Mouse (Mus musculus): ENCODE results near the gene Phykpl. TPM values are rescaled to one million over a fixed set of nuclear protein-coding genes. Genes with fewer than 3 reads are reported as not detected.
"Not testable (repeated sequence)": the region's sequence is repeated elsewhere in the genome, so short reads cannot be mapped to it uniquely, and the experiment has no call there.

Gene Phykpl
- polyA plus RNA-seq, 2 experiments = 10.1 to 10.7 TPM

DNA sequence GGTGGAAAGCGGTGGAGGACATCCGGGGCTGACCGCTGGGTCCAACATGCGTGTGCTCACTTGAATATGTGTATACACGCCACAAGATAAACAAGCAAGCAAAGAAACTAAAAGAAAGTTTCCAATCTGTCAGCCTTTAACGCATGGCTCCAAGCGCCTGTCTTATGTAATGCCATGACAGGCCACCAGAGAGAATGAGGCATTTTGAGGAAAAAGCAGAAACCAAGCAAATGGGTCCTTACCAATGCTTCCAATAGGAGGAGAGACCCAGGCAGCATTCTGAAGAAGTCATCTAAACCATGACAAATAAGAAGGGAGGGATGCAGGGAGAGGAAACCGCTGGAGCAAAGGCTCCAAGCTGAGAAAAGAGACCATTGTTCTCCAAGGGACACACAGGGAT lies 29.7 kb downstream of the Phykpl start:
- whole genome bisulfite sequencing (ENCODE audit: insufficient replicate concordance) = 76% methylated on average over 8 of the region's 8 CpGs
- Histone ChIP-seq H3K27ac (no peak overlapping the region), H3K4me2 (ENCODE audit: low read depth) (no peak overlapping the region), H3K9ac (replicated peaks) (no peak overlapping the region), H3K9me3 (ENCODE audit: control insufficient read depth, low read length) (no peaks in the 10 kb centered on the region), H3K27me3 (ENCODE audit: control insufficient read depth, insufficient read depth, low read length) (no peaks in the 10 kb centered on the region), H3K4me3 (ENCODE audit: insufficient read depth in 1 of 2, low read depth in 2 of 2, low read length in 2 of 2) (no peak overlapping the region), H3K36me3 (replicated peaks; ENCODE audit: control insufficient read depth, insufficient read depth, low read depth) (no peaks in the 10 kb centered on the region), H3K4me1 (replicated peaks; ENCODE audit: control insufficient read depth in 2 of 2, insufficient read depth in 2 of 2, low read length in 1 of 2) (peaks cover 13 to 21% of the 10 kb centered on the region in 2 experiments)
- ATAC-seq (ENCODE audit: insufficient read depth) (no peak), DNase-seq (ENCODE audit: low read depth in 3 of 3, low spot score in 3 of 3) (no peak)
- TF ChIP-seq CTCF (IDR thresholded peaks at IDR 0.05; ENCODE audit: low read depth) = no peak
- no peak for TF ChIP-seq EP300 (IDR thresholded peaks at IDR 0.05; ENCODE audit: low read depth)

DNA sequence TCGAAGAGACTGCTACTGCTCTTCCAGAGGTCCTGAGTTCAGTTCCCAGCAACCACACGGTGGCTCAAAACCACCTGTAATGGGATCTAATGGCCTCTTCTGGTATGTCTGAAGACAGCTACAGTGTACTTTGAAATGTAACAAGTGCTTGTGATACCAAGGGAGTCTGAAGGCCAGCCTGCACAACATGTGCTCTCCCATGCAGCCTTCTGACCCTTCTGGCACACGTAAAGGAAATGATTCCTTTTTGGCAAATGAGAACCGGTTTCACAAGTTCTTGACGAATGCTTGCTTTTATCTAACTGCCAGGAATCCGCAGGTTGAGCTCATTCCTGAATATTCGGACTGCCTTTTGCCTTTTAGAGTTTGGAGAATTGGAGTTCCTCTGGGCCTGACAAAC lies 30.6 kb downstream of the Phykpl start:
- TF ChIP-seq CTCF (IDR thresholded peaks at IDR 0.05; ENCODE audit: low read depth) = no peak
- TF ChIP-seq EP300 (IDR thresholded peaks at IDR 0.05; ENCODE audit: low read depth) = no peak
- Histone ChIP-seq H3K9ac (replicated peaks) (peak overlapping the region; percentile 95), H3K36me3 (replicated peaks; ENCODE audit: control insufficient read depth, insufficient read depth, low read depth) (no peaks in the 10 kb centered on the region), H3K4me3 (ENCODE audit: insufficient read depth in 1 of 2, low read depth in 2 of 2, low read length in 2 of 2) (peak overlapping the region; percentile 60 to 74), H3K27ac (peak overlapping the region; percentile 84), H3K4me1 (replicated peaks; ENCODE audit: control insufficient read depth in 2 of 2, insufficient read depth in 2 of 2, low read length in 1 of 2) (peaks cover 6 to 14% of the 10 kb centered on the region in 2 experiments), H3K4me2 (ENCODE audit: low read depth) (peak overlapping the region; percentile 97), H3K9me3 (ENCODE audit: control insufficient read depth, low read length) (no peaks in the 10 kb centered on the region), H3K27me3 (ENCODE audit: control insufficient read depth, insufficient read depth, low read length) (no peaks in the 10 kb centered on the region)
- ATAC-seq (ENCODE audit: insufficient read depth) (no peak), DNase-seq (ENCODE audit: low read depth in 3 of 3, low spot score in 3 of 3) (no peak)
- 31% methylated on average over 7 of the region's 7 CpGs for WGBS (ENCODE audit: insufficient replicate concordance)

DNA sequence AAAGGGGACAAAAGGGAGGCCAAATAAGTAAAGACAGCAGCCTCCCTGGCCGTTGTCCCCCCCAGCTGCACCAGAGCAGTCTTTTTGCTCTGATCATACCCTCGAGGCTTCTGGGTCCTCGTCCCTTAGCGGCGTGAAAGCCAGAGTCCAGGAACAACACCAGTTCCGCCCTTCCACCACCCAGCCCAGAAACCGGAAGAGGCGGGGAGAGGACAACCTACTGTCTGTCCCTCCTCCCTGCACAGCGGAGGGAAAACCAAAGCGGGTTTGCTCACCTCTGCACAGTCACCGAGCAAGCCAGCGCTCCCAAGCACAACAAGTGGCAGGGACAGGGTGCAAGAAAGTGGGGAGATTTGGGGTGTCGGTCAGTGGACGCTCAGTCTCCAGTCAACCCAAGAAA lies 31.0 kb downstream of the Phykpl start:
- WGBS (ENCODE audit: insufficient replicate concordance) = under 1% methylated on average over 14 of the region's 14 CpGs

DNA sequence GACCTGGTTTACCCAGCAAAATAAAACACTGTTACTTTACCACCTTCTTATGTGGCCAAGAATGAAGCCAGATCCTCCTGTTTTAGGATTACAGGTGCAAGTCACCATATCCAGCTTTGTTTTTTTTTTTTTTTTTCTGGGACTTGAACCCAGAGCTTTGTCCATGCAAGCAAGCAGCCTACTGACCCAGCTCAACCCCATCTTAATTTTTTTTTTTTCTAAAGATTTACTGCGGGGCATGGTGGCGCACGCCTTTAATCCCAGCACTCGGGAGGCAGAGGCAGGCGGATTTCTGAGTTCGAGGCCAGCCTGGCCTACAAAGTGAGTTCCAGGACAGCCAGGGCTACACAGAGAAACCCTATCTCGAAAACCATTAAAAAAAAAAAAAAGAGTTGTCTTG lies 31.6 kb downstream of the Phykpl start:
- H3K27ac ChIP-seq = peak overlapping the region; percentile 84
- H3K9ac ChIP-seq (replicated peaks) = peak overlapping the region; percentile 95
- not testable (repeated sequence) for H3K9me3 ChIP-seq (ENCODE audit: control insufficient read depth, low read length); DNase-seq (ENCODE audit: low read depth in 3 of 3, low spot score in 3 of 3); H3K36me3 ChIP-seq (replicated peaks; ENCODE audit: control insufficient read depth, insufficient read depth, low read depth); H3K27me3 ChIP-seq (ENCODE audit: control insufficient read depth, insufficient read depth, low read length); ATAC-seq (ENCODE audit: insufficient read depth)
- 78% methylated on average over 7 of the region's 7 CpGs for WGBS (ENCODE audit: insufficient replicate concordance)
- peaks cover 6 to 19% of the 10 kb centered on the region in 2 experiments for H3K4me1 ChIP-seq (replicated peaks; ENCODE audit: control insufficient read depth in 2 of 2, insufficient read depth in 2 of 2, low read length in 1 of 2)
- peak overlapping the region; percentile 97 for H3K4me2 ChIP-seq (ENCODE audit: low read depth)
- H3K4me3 ChIP-seq (ENCODE audit: insufficient read depth in 1 of 2, low read depth in 2 of 2, low read length in 2 of 2) = peak overlapping the region; percentile 60 to 74

More for the DNA sequence above, 31.0 kb downstream of the Phykpl start:
- peak overlapping the region; percentile 84 for H3K27ac ChIP-seq
- peaks cover 6 to 16% of the 10 kb centered on the region in 2 experiments for H3K4me1 ChIP-seq (replicated peaks; ENCODE audit: control insufficient read depth in 2 of 2, insufficient read depth in 2 of 2, low read length in 1 of 2)
- peak overlapping the region; percentile 60 to 74 for H3K4me3 ChIP-seq (ENCODE audit: insufficient read depth in 1 of 2, low read depth in 2 of 2, low read length in 2 of 2)
- H3K36me3 ChIP-seq (replicated peaks; ENCODE audit: control insufficient read depth, insufficient read depth, low read depth) = no peaks in the 10 kb centered on the region
- TF ChIP-seq CTCF (IDR thresholded peaks at IDR 0.05; ENCODE audit: low read depth) = no peak
- no peak for TF ChIP-seq EP300 (IDR thresholded peaks at IDR 0.05; ENCODE audit: low read depth)
- peak overlapping the region; percentile 95 for H3K9ac ChIP-seq (replicated peaks)
- H3K9me3 ChIP-seq (ENCODE audit: control insufficient read depth, low read length) = no peaks in the 10 kb centered on the region
- no peaks in the 10 kb centered on the region for H3K27me3 ChIP-seq (ENCODE audit: control insufficient read depth, insufficient read depth, low read length)
- peak overlapping the region; percentile 97 for H3K4me2 ChIP-seq (ENCODE audit: low read depth)
- ATAC-seq (ENCODE audit: insufficient read depth) (peak; percentile 76), DNase-seq (ENCODE audit: low read depth in 3 of 3, low spot score in 3 of 3) (peak; percentile 76 to 81 (median 77))

DNA sequence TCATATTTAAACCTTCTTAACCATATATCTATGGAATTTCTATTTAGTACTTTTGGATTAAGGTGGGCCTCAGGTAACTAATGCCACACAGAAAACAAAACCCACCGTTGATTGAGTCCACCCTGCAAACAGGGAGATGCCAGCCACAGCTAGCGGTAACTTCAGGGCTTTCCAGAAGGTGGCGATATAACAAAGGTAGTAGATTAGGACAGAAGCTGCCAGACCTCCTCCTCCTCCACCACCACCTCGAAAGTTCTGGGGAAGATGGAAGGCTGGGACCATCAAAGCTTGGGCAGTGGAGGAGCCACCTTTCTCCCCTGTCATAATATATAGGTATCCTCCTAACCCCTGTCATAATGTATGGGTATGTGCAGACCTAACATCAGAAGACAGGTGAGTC lies 33.1 kb downstream of the Phykpl start:
- WGBS (ENCODE audit: insufficient replicate concordance) = 3% methylated on average over 4 of the region's 4 CpGs
- Histone ChIP-seq H3K27ac (no peak overlapping the region), H3K4me1 (replicated peaks; ENCODE audit: control insufficient read depth in 2 of 2, insufficient read depth in 2 of 2, low read length in 1 of 2) (peaks cover 6 to 25% of the 10 kb centered on the region in 2 experiments), H3K27me3 (ENCODE audit: control insufficient read depth, insufficient read depth, low read length) (no peaks in the 10 kb centered on the region), H3K36me3 (replicated peaks; ENCODE audit: control insufficient read depth, insufficient read depth, low read depth) (peaks cover 5% of the 10 kb centered on the region), H3K4me2 (ENCODE audit: low read depth) (no peak overlapping the region), H3K4me3 (ENCODE audit: insufficient read depth in 1 of 2, low read depth in 2 of 2, low read length in 2 of 2) (no peak overlapping the region), H3K9me3 (ENCODE audit: control insufficient read depth, low read length) (no peaks in the 10 kb centered on the region), H3K9ac (replicated peaks) (no peak overlapping the region)
- ATAC-seq (ENCODE audit: insufficient read depth) (no peak), DNase-seq (ENCODE audit: low read depth in 3 of 3, low spot score in 3 of 3) (peak in 1 of 3 experiments; percentile 53)
- TF ChIP-seq EP300 (IDR thresholded peaks at IDR 0.05; ENCODE audit: low read depth) = no peak
- TF ChIP-seq CTCF (IDR thresholded peaks at IDR 0.05; ENCODE audit: low read depth) = peak; percentile 89
